Mouse (Mus musculus) ES-E14 (cell line): ENCODE data around the gene Olfr1179.

ENCODE experiments used
- HCFC1 ChIP-seq: IDR thresholded peaks from 2 replicates; pipeline ENCODE4 v1.6.1; 2012; ENCODE audit warnings: low read length, inconsistent platforms, borderline replicate concordance; ENCODE audit not compliant: insufficient read depth
- MAFK ChIP-seq: IDR thresholded peaks from 2 replicates; pipeline ENCODE4 v1.6.1; 2014; ENCODE audit warnings: mild to moderate bottlenecking, low read depth, low read length, inconsistent platforms; ENCODE audit not compliant: insufficient read depth
- ZNF384 ChIP-seq: IDR thresholded peaks from 2 replicates; pipeline ENCODE4 v1.6.1; 2012; ENCODE audit warnings: low read depth, low read length, inconsistent platforms

DNA sequence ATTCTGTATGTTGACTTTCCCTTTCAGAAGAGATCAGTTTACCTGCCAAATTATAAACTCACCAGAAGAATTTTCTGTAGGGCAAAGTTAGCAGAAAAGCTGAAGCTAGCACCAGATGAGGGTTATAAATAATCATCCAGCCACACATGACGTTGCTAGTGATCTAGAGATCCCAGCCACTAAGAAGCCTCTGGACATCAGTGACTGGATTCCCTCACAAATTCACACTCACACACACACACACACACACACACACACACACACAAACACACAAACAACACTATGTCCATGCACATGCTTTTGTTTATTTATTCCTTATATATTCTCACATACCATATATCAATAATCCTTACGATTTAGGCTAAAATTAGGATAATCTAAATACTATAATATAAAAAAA lies 12.8 kb upstream of the Olfr1179 start, which contains the start of gene Olfr1180:
- TF ChIP-seq MAFK (no peak), HCFC1 (no peak), ZNF384 (no peak)
